ENCODE assay signal across 23 mouse cellular contexts in genomic region chr5:5431746-5432438, GRCm38 (mm10). TPM values are rescaled to one million over a fixed set of nuclear protein-coding genes. Genes with fewer than 3 reads are reported as not detected.
DNase-seq lines count a peak whose midpoint lies in the region; ATAC-seq lines count a peak whose summit lies in the region.
"Had no signal": no experiment of that assay in that cellular context is flagged by ENCODE, and none has a peak within 500 bp of the region (broad histone marks: within the 10 kb centered on the region; RNA-seq: fewer than 3 reads in every experiment).

No protein-coding gene starts in this region.

- no peaks in the 10 kb centered on the region for H3K36me3 ChIP-seq in neural tube, embryonic 11.5 days (ENCODE audit: control insufficient read depth, insufficient read depth, low read length)
- no peaks in the 10 kb centered on the region for H3K36me3 ChIP-seq in hindbrain, embryonic 13.5 days
- H3K36me3 ChIP-seq in midbrain, embryonic 15.5 days (replicated peaks) = no peaks in the 10 kb centered on the region

- no peak overlapping the region for H3K27ac ChIP-seq in neural tube, embryonic 11.5 days (ENCODE audit: low read depth, low read length)
- H3K27ac ChIP-seq in hindbrain, embryonic 13.5 days = 0 out of 2 replicates have a peak overlapping the region, but pooled peaks have one; percentile 6
- peak overlapping the region; percentile 45; the same call in 1 of the 2 replicates for H3K27ac ChIP-seq in midbrain, embryonic 15.5 days
- H3K27ac ChIP-seq: gastrocnemius, adult 2 months; heart, adult 2 months; kidney, postnatal 0 days; layer of hippocampus, adult 2 months; macrophage had no signal

- ATAC-seq in neural tube, embryonic 11.5 days (ENCODE audit: insufficient read depth, low FRiP score, low TSS enrichment) = peak; percentile 69
- peak; percentile 73 for ATAC-seq in hindbrain, embryonic 13.5 days (ENCODE audit: low FRiP score)
- peak; percentile 91 for ATAC-seq in midbrain, embryonic 15.5 days (replicated peaks)
- ATAC-seq in frontal cortex, adult (ENCODE audit: low TSS enrichment) = no peak
- ATAC-seq: CD4-positive, CD25-positive, alpha-beta regulatory T cell, adult 4 months had no signal

- H3K4me2 ChIP-seq in neural tube, embryonic 11.5 days (ENCODE audit: low read depth) = no peak overlapping the region
- H3K4me2 ChIP-seq in hindbrain, embryonic 13.5 days = no peak overlapping the region
- peak overlapping the region; percentile 16; the same call in 1 of the 2 replicates for H3K4me2 ChIP-seq in midbrain, embryonic 15.5 days
- H3K4me2 ChIP-seq: lung, embryonic 14.5 days had no signal

- H3K4me1 ChIP-seq in neural tube, embryonic 11.5 days (ENCODE audit: control insufficient read depth, insufficient read depth, low read length) = no peaks in the 10 kb centered on the region
- H3K4me1 ChIP-seq in hindbrain, embryonic 13.5 days (replicated peaks) = no peaks in the 10 kb centered on the region
- H3K4me1 ChIP-seq in midbrain, embryonic 15.5 days = peaks cover 12% of the 10 kb centered on the region; the same call in 1 of the 2 replicates

- DNase-seq in neural tube, embryonic 11.5 days (ENCODE audit: low spot score) = no peak
- no peak for DNase-seq in neural tube, embryonic 10.5 days (ENCODE audit: extremely low spot score, low spot score)
- peak; percentile 16 for DNase-seq in retina, postnatal 1 day
- DNase-seq in gastrocnemius, postnatal 36 days = no peak
- no peak for DNase-seq in adrenal gland, adult 8-10 months
- DNase-seq: adrenal gland, postnatal 36 days; cerebellum, postnatal 36 days; gastrocnemius, adult 2 months; heart, adult 2 months; lung, embryonic 14.5 days; right cerebral cortex, adult 18-20 months; thymus, postnatal 25 days had no signal

- H3K9ac ChIP-seq in neural tube, embryonic 11.5 days (ENCODE audit: low read length) = no peak overlapping the region
- H3K9ac ChIP-seq in hindbrain, embryonic 13.5 days = no peak overlapping the region
- no peak overlapping the region for H3K9ac ChIP-seq in midbrain, embryonic 15.5 days
- H3K9ac ChIP-seq: lung, embryonic 14.5 days had no signal

- H3K4me3 ChIP-seq in neural tube, embryonic 11.5 days (ENCODE audit: low read depth, low read length) = no peak overlapping the region
- no peak overlapping the region for H3K4me3 ChIP-seq in hindbrain, embryonic 13.5 days
- no peak overlapping the region for H3K4me3 ChIP-seq in midbrain, embryonic 15.5 days
- H3K4me3 ChIP-seq: gastrocnemius, adult 2 months; heart, adult 2 months; layer of hippocampus, adult 2 months had no signal

- intact Hi-C loops in gastrocnemius, postnatal 36 days (cut with DNase I) = no loop called here

- H3K27me3 ChIP-seq in neural tube, embryonic 11.5 days (ENCODE audit: control insufficient read depth, insufficient read depth, low read length) = no peaks in the 10 kb centered on the region
- no peaks in the 10 kb centered on the region for H3K27me3 ChIP-seq in hindbrain, embryonic 13.5 days
- no peaks in the 10 kb centered on the region for H3K27me3 ChIP-seq in midbrain, embryonic 15.5 days (replicated peaks)

- no peaks in the 10 kb centered on the region for H3K9me3 ChIP-seq in neural tube, embryonic 11.5 days (ENCODE audit: control insufficient read depth, low read length)
- no peaks in the 10 kb centered on the region for H3K9me3 ChIP-seq in hindbrain, embryonic 13.5 days
- no peaks in the 10 kb centered on the region for H3K9me3 ChIP-seq in midbrain, embryonic 15.5 days

- WGBS in neural tube, embryonic 11.5 days = 78% methylated on average over 5 of the region's 5 CpGs
- WGBS in hindbrain, embryonic 13.5 days = 41% methylated on average over 5 of the region's 5 CpGs
- WGBS in midbrain, embryonic 15.5 days = 19% methylated on average over 5 of the region's 5 CpGs

RNA-seq across cellular contexts. Expression of gene Cdk14, which starts 11.8 kb away (rescaled TPM):
- 26.8 and 29.5 TPM in 2 replicates for polyA plus RNA-seq in neural tube, embryonic 11.5 days (2014; fragmentation: Nextera tagmentation; extraction: Ambion mirVana)
- 35.8 and 36.1 TPM in 2 replicates for polyA plus RNA-seq in hindbrain, embryonic 13.5 days (2015; fragmentation: Nextera tagmentation; extraction: Ambion mirVana)
- polyA plus RNA-seq in midbrain, embryonic 15.5 days (2015; fragmentation: Nextera tagmentation; extraction: Ambion mirVana) = 40.9 and 41.2 TPM in 2 replicates
- 1 to 10 TPM; 4.2 to 4.9 TPM for total RNA-seq in gastrocnemius, postnatal 36 days (2021)
- total RNA-seq in adrenal gland, adult 8-10 months (2022) = 10 to 100 TPM in 3 of 4 experiments, 1 to 10 TPM in 1; 9.9 to 17.4 (median 11.8) TPM

RNA-seq across cellular contexts. Expression of gene 1700015F17Rik, which starts 47.1 kb away (rescaled TPM):
- not detected in 2 replicates for polyA plus RNA-seq in neural tube, embryonic 11.5 days (2014; fragmentation: Nextera tagmentation; extraction: Ambion mirVana)
- polyA plus RNA-seq in hindbrain, embryonic 13.5 days (2015; fragmentation: Nextera tagmentation; extraction: Ambion mirVana) = not detected in 2 replicates
- not detected in 2 replicates for polyA plus RNA-seq in midbrain, embryonic 15.5 days (2015; fragmentation: Nextera tagmentation; extraction: Ambion mirVana)
- not detected for total RNA-seq in gastrocnemius, postnatal 36 days (2021)
- total RNA-seq in adrenal gland, adult 8-10 months (2022) = 1 to 10 TPM in 1 of 4 experiments, under 1 TPM in 2, not detected in 1; 0.52 to 2.3 (median 0.56) TPM
- total RNA-seq: adrenal gland, postnatal 36 days; gastrocnemius, adult 2 months; heart, adult 2 months; layer of hippocampus, adult 2 months; liver, adult 2 months had no signal
- polyA plus RNA-seq: CD4-positive, CD25-positive, alpha-beta regulatory T cell, adult 4 months; embryonic facial prominence, embryonic 11.5 days; heart, adult 2 months; heart, embryonic 16.5 days; intestine, embryonic 14.5 days; kidney, postnatal 0 days; liver, adult 2 months; lung, embryonic 14.5 days; macrophage had no signal
